Mouse (Mus musculus) small intestine, adult 2 months (tissue): ENCODE results near the gene Trmt1.

ENCODE experiments used
- CTCF ChIP-seq: fragments of 200-500 bp; IDR thresholded peaks from 2 replicates; pipeline ENCODE4 v1.5.1; 2012; ENCODE audit warnings: low read depth, mild to moderate bottlenecking, control low read depth, inconsistent platforms, low read length, moderate library complexity, mixed read lengths; ENCODE audit not compliant: insufficient replicate concordance, insufficient read length; ENCODE audit errors: extremely low read depth
- POLR2A ChIP-seq: fragments of 200-500 bp; IDR thresholded peaks from 2 replicates; pipeline ENCODE4 v1.6.1; 2012; ENCODE audit warnings: low read depth, mild to moderate bottlenecking, control low read depth, inconsistent platforms, low read length, moderate library complexity

- TF ChIP-seq POLR2A (no peak), CTCF (no peak)
These were observed 45.5 kb downstream of the Trmt1 start for GRCm38 (mm10) chr8:84731371-84732177.
